Mouse (Mus musculus): ENCODE measurements at regions not wholly inside any gene's neighbourhood (a gene's known extent, or its start where the extent isn't known, plus 50 kb on each side); places are given as distances from the start of the nearest gene placed in this dataset.

GRCm38 (mm10) chr16:71243065-71243464 lies 929.3 kb downstream of the Gbe1 start:
- TF ChIP-seq EP300 (optimal IDR thresholded peaks at IDR 0.05): no peak
- TF ChIP-seq CTCF (IDR thresholded peaks at IDR 0.05; ENCODE audit: low read depth): no peak

All from stomach, postnatal 0 days (tissue).